Mouse (Mus musculus) megakaryocyte progenitor cell, adult 5-6 weeks (primary cell): ENCODE measurements at regions not wholly inside any gene's neighbourhood (a gene's known extent, or its start where the extent isn't known, plus 50 kb on each side); places are given as distances from the start of the nearest gene placed in this dataset.

ENCODE experiments used
- ATAC-seq: replicated peaks from 2 replicates; pipeline ENCODE4 v1.8.0; 2016; ENCODE audit warnings: mild to moderate bottlenecking, moderate TSS enrichment, inconsistent platforms; ENCODE audit not compliant: poor library complexity

DNA sequence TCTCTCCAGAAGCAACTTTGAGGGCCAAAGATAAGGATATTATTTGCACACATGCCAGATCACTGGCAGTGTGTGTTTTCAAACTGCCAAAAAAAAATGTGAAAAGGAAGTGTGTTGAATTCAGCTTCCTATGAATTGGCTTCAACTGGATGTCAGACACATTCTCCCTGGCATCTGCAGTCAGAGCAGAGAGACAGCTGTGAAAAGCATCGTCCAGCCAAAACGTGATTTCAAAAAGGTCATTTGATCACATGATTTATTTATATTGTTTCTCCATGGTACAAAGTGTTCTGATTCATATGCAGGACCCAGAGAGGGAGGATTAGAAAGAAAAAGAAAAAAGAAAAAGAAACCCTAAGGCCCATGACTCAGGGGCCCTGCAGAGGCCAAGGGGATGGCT, 207.2 kb upstream of the Adamts9 start:
- ATAC-seq = no peak

GRCm38 (mm10) chr6:93149956-93150355, 206.7 kb upstream of the Adamts9 start:
- ATAC-seq = no peak

DNA sequence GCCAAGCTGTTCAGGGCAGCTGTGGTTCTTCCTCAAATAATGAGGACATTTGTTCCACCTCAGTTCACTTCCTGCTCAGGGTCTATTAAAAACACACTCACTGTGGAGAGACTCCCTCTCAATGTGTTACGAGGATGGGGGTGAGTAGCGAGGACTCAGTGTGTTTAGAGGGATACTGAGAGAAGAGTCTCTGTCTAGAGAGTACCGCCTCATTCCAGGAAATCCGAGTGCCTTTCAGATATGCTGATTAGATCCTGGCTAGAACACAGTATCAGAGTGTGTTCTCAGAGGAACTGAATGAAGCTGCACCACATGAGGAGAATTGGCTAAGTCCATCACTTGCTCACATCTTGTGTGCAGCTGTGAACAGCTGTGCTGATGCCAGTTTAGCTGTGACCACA, 197.0 kb upstream of the Adamts9 start:
- no peak for ATAC-seq

- ATAC-seq = no peak
Measured at GRCm38 (mm10) chr6:93133940-93134339, 190.6 kb upstream of the Adamts9 start.

DNA sequence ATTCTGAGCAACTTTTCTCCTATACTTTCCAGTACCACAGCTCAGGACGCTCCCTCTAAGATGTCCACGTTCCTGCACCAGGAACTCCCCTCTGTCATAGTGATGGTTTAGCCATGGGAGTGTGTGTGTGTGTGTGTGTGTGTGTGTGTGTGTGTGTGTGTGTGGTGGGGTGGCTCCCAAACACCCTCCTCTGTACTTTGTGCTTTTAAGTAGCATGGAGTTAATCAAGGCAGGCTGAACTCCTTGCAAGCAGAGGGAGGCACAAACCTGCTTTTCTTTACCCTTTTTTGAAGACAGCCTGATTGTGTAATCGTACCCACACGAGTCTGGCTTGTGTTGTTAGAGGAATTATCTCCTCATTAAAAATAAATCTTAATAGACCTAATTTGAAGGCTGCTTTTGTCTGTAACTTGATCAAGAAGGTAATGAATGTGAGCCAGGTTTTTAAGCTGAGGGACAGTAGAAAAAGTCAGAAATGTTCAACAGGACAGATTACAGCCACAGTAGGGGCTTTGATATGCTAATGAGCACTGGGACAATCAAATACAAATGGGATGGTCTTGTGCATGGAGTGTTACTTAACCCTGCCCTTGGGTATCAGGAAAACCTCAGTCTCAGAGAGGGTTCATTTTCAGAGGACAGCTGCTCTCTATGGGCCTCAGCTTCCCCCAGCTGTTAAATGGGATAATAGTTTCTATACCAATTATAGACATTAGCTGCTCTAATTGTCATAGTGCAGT, 187.8 kb upstream of the Adamts9 start:
- ATAC-seq = no peak

DNA sequence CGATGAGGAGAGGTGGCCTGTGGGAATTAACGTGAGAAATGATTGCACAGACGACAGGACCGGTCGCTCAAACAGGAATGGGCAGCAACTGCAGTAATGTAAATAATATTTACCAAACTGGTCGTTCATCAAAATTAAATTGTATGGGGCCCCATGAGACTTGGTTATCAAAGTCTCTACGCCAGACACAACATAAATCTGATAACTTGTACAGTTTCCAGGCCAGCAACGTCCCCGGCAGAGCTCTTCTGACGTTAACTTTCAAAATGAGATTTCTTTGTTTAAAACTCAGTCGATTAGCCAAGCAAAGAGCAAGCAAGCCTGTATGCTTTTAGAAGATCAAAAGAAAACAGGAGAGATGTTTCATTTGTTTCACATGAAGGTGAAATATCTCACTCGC, 176.2 kb upstream of the Adamts9 start:
- ATAC-seq = no peak

DNA sequence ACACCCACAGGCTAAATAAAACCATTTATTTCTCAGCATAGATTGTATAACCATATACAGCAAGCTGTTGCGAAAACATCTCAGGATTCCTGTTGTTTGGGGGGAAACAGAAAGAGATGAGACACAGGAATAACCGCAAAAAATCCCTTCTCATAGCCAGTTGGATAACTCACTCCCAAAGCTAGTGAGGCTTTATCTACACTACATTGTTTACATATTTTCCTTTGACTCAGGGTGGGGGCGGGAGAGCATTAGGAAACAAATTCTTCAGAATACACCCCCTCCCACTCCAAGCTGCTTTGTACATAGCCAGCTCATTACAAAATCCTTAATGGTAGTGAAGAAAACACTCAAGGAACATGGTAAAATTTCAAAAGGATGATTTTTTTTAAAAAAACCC, 170.1 kb upstream of the Adamts9 start:
- no peak for ATAC-seq

DNA sequence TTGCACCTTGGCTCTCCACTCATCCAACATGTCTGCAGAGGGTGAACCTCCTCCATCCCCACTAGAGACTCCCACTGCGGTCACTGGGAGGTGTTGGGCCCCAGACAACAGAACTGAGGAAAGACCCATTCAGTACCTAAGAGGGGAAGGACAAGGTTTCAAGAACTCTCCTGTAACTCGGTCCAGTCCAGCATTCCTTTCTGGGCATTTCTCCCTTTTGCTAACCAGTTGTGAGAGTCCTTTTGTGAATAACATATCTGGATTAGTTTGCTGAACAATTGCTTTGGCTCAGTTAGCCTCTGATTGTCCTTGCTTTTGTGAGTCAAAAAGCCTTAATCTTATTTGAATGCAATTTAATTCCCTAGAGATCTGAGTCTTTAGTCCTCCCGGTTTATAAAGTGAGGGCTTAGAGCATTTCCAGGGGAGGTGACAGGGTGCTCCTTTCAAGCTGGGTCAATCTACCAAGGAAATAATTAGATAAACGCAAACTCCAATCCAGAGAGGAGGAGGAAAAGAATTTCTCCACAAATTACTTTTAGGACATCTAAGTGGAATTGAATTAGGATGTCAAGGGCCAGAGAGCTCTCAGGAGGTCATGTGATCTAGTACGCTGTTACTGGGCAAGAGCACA, 151.6 kb upstream of the Adamts9 start:
- ATAC-seq = no peak

- no peak for ATAC-seq
Measured at GRCm38 (mm10) chr6:93093770-93094169, 150.5 kb upstream of the Adamts9 start.

GRCm38 (mm10) chr6:93087329-93087728, 144.0 kb upstream of the Adamts9 start:
- no peak for ATAC-seq

- ATAC-seq = no peak
Measured at GRCm38 (mm10) chr6:93084286-93084685, 141.0 kb upstream of the Adamts9 start.

GRCm38 (mm10) chr6:93083716-93084115, 140.4 kb upstream of the Adamts9 start:
- no peak for ATAC-seq

DNA sequence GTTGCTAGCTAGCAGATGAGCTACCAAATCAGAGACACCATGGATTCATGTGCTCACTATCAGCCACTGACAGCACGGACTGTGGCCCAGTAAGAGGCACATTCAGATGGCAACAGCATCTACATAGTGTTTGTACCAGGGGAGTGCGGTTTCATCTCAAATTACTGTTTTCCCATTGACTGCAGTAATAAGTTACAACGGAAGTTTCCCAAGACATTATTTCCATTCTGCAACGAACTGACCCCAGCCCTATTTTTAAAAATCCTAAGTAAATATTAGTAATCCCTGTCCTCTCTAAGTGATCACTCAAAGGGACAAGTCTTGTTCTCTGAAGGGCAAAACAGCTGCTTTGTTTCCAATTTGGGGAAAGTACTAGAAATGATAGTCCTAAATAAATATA, 138.9 kb upstream of the Adamts9 start:
- ATAC-seq = no peak

DNA sequence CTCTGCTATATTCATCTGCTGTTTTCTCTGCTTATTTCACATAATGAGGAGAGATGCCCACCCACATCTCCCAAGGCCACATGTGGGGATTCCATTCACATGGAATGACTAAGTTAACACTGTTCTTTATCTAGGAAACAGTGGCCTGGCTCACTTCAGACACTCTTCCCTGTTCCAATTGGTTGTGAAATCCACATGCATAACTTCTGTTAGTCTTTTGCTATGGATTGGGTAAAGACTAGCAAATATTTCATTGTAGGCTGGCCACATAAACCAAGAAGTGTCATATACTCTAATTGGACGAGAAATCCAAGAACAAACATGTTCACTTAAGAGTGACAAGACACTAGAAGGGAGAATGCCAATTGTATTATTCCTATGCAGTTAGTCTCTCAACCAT, 133.4 kb upstream of the Adamts9 start:
- no peak for ATAC-seq

- no peak for ATAC-seq
Measured at GRCm38 (mm10) chr6:93075867-93076266, 132.6 kb upstream of the Adamts9 start.

DNA sequence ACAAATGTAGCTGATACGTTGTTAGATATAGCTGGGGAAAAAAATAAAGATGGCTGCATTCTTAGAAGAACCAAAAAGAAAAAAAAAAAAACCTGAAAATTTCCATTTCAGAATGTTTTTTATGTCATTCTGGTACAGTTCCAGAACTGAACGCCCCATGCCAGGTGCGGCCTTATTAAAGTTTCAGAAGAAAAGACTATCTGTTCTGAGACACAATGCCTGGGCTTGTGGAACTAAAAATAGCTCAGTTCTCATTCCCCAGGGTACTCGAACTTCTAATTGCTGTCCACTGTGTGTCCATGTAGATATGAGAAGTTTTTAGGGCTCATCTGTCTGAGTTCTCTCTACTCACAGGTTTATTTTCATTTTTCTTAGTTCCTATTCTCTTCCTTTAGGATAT, 131.7 kb upstream of the Adamts9 start:
- no peak for ATAC-seq

GRCm38 (mm10) chr6:93070916-93071315, 127.6 kb upstream of the Adamts9 start:
- no peak for ATAC-seq

DNA sequence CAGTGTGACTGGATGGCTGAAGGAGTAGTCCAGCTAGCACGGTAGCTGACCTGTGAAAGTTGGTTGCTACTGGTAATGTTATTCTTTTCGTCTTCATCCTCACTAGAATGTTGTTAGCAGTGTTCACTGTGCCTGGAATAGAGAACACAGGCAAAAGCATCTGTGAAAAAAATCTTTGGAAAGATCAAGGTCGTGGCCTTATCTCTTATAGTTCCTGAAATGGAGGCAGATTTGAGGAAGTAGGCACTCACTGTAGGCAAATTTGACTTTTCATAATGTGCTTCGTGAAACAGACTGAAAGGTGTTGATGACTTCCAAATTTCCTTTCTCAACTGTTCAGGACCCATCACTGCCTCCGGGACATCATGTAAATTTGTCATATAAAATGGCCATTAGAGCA, 124.5 kb upstream of the Adamts9 start:
- peak; percentile 66 for ATAC-seq

DNA sequence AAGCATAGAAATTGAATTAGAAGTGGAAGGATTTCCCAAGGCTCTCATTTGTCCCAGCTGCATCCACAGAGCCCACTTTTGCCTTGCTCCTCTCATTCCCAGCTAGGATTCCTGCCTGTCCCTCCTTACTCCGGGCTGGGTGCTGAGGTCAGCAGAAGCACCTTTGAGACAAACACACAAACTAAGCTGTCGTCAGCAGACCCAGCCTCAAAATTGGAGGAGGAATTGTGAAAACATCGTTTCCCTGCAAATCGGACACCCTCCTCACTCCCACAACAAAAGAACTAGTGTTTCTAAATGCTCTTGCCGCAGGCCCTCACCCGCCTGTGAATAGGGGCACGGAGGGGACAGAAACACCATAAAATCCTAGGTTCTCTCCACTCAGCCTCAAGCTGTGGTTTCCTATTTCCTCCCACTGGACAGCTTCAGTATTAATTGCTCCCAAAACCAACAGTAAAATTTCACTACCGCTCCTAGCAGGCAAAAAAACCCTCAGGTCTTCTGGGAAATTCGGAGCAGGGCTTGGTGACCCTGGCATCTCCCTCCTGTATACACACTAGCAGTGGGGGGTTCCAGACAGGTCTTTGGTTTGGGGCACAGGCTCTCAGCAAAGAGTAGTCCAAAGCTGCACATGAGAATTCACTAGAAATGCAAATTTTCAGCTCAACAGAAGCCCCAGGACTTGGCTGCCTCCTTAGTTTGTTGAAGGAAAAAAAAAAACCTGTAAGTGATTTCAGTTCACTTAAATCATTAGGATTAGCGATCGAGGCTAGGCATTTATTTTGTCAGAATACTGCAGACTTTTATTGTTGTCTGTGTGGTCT, 123.5 kb upstream of the Adamts9 start:
- peak; percentile 40; the same call in 1 of the 2 replicates for ATAC-seq

DNA sequence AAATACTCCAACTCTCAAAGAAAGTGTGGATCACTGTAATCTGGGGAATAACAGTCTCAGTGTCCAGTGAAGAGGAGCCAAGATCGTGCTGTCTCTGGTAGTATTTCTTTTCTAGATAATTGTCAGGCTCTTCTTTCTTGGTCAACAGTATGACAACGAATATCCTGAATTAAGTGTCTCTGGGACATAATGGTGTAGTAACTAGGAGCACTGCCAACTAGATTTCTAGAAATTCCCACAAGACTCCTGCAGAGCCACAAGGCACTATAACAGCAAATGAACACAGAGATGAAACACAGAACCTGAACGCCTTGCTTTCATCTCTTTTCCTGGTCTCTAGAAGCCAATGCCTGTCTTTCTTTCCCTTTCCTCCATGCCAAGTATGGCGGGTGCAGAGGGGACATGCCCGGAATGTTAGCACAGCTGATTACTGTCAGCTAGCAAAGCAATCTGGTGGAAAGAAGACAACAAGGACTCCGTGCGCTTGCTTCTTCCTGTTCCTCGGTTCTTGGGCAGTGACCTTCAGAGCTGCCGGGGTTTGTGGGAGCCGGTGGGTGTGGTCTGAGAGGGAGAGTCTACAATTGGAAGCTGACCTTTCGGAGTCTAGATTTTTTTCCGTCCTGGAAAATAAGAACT, 122.7 kb upstream of the Adamts9 start:
- ATAC-seq = peak; percentile 61

GRCm38 (mm10) chr6:93065366-93065765, 122.1 kb upstream of the Adamts9 start:
- ATAC-seq = no peak
